Mouse (Mus musculus): ENCODE measurements at regions not wholly inside any gene's neighbourhood (a gene's known extent, or its start where the extent isn't known, plus 50 kb on each side); places are given as distances from the start of the nearest gene placed in this dataset.

- H3K4me3 ChIP-seq (ENCODE audit: insufficient read depth, low read length) = no peak overlapping the region
- no peaks in the 10 kb centered on the region for H3K4me1 ChIP-seq (ENCODE audit: control insufficient read depth, insufficient read depth, low read length)
- no peak overlapping the region for H3K27ac ChIP-seq (ENCODE audit: insufficient read depth, low read length)
- TF ChIP-seq POLR2A (IDR thresholded peaks at IDR 0.05; ENCODE audit: low read depth, low read length) (no peak), CTCF (IDR thresholded peaks at IDR 0.05; ENCODE audit: borderline replicate concordance, insufficient read depth, low read length) (no peak)
Observed at GRCm38 (mm10) chrX:105346420-105346819, 153.2 kb upstream of the Cypt2 start.

GRCm38 (mm10) chrX:105366284-105366683, 133.3 kb upstream of the Cypt2 start:
- Histone ChIP-seq H3K27ac (ENCODE audit: insufficient read depth, low read length) (no peak overlapping the region), H3K4me1 (ENCODE audit: control insufficient read depth, insufficient read depth, low read length) (no peaks in the 10 kb centered on the region), H3K4me3 (ENCODE audit: insufficient read depth, low read length) (no peak overlapping the region)
- TF ChIP-seq CTCF (IDR thresholded peaks at IDR 0.05; ENCODE audit: borderline replicate concordance, insufficient read depth, low read length) = no peak
- no peak for TF ChIP-seq POLR2A (IDR thresholded peaks at IDR 0.05; ENCODE audit: low read depth, low read length)

GRCm38 (mm10) chrX:105367979-105368378, 131.6 kb upstream of the Cypt2 start:
- Histone ChIP-seq H3K4me3 (ENCODE audit: insufficient read depth, low read length) (no peak overlapping the region), H3K27ac (ENCODE audit: insufficient read depth, low read length) (no peak overlapping the region), H3K4me1 (ENCODE audit: control insufficient read depth, insufficient read depth, low read length) (no peaks in the 10 kb centered on the region)
- TF ChIP-seq CTCF (IDR thresholded peaks at IDR 0.05; ENCODE audit: borderline replicate concordance, insufficient read depth, low read length) (no peak), POLR2A (IDR thresholded peaks at IDR 0.05; ENCODE audit: low read depth, low read length) (no peak)

DNA sequence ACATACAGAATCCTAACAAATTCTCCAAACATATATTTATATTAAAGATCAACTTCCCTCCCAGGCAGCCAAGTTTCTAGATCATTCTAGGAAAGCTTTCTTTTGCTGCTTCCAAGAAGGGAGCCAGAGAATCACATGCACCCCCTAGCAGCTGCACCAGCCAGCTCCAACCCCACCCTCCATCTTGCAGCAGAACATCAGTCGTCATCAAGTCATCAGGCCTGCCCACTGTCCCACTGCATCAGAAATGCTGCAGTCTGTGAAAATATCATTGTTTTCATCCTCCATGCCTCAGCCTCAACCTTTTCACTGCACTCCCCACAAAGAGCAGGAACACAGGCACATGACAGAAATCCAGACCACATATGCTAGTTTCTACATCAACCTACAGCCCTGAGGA, 109.1 kb upstream of the Cypt2 start:
- Histone ChIP-seq H3K27ac (ENCODE audit: insufficient read depth, low read length) (no peak overlapping the region), H3K4me3 (ENCODE audit: insufficient read depth, low read length) (no peak overlapping the region), H3K4me1 (ENCODE audit: control insufficient read depth, insufficient read depth, low read length) (no peaks in the 10 kb centered on the region)
- TF ChIP-seq CTCF (IDR thresholded peaks at IDR 0.05; ENCODE audit: borderline replicate concordance, insufficient read depth, low read length) (no peak), POLR2A (IDR thresholded peaks at IDR 0.05; ENCODE audit: low read depth, low read length) (no peak)

- Histone ChIP-seq H3K27ac (ENCODE audit: insufficient read depth, low read length) (no peak overlapping the region), H3K4me1 (ENCODE audit: control insufficient read depth, insufficient read depth, low read length) (no peaks in the 10 kb centered on the region), H3K4me3 (ENCODE audit: insufficient read depth, low read length) (no peak overlapping the region)
- TF ChIP-seq POLR2A (IDR thresholded peaks at IDR 0.05; ENCODE audit: low read depth, low read length) = no peak
Observed at GRCm38 (mm10) chrX:105391029-105391428, 108.5 kb upstream of the Cypt2 start.

DNA sequence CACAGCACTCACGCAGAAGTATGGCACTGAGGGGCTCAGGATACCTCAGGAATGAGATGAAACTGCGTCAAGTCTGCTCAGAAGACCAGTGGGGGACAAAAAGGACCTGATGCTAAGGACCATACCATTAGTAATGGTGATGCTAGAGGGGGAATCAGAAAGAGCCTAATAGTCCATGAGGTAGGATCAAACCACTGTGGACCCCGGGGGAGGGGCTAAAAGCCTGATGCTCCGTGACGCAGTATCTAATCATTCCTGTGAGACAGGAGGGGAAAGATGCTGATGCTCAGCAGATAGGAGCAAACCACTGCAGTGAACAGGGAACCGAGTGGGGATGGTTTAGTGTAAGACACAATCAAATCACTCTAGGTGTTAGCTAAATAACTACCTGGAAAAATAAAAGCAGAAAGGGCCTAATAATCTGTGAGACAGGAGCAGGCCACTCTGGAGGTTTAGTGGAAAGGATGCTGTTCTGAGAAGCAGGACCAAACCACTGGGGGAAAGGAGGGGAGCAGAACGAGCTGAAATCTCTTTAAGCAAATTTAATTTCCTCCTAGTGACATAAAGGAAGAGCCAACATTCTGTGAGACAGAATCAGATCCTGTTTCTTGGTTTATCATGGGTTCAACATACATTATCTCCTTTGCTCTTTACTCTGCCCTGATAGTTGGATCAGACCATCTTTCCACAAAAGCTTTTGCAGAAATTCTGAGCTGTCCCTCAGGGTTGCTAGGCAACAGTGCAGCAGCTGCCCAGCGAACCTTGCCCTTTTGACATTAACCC, 107.7 kb upstream of the Cypt2 start:
- Histone ChIP-seq H3K4me1 (ENCODE audit: control insufficient read depth, insufficient read depth, low read length) (no peaks in the 10 kb centered on the region), H3K4me3 (ENCODE audit: insufficient read depth, low read length) (no peak overlapping the region), H3K27ac (ENCODE audit: insufficient read depth, low read length) (no peak overlapping the region)
- TF ChIP-seq POLR2A (IDR thresholded peaks at IDR 0.05; ENCODE audit: low read depth, low read length) (no peak), CTCF (IDR thresholded peaks at IDR 0.05; ENCODE audit: borderline replicate concordance, insufficient read depth, low read length) (no peak)

- TF ChIP-seq CTCF (IDR thresholded peaks at IDR 0.05; ENCODE audit: borderline replicate concordance, insufficient read depth, low read length) (no peak), POLR2A (IDR thresholded peaks at IDR 0.05; ENCODE audit: low read depth, low read length) (no peak)
- no peaks in the 10 kb centered on the region for H3K4me1 ChIP-seq (ENCODE audit: control insufficient read depth, insufficient read depth, low read length)
- H3K4me3 ChIP-seq (ENCODE audit: insufficient read depth, low read length) = no peak overlapping the region
- peak overlapping the region; percentile 40; the same call in 1 of the 2 replicates for H3K27ac ChIP-seq (ENCODE audit: insufficient read depth, low read length)
Observed at GRCm38 (mm10) chrX:105393259-105393658, 106.3 kb upstream of the Cypt2 start.

GRCm38 (mm10) chrX:105413351-105413750, 86.2 kb upstream of the Cypt2 start:
- TF ChIP-seq CTCF (IDR thresholded peaks at IDR 0.05; ENCODE audit: borderline replicate concordance, insufficient read depth, low read length) (no peak), POLR2A (IDR thresholded peaks at IDR 0.05; ENCODE audit: low read depth, low read length) (no peak)

DNA sequence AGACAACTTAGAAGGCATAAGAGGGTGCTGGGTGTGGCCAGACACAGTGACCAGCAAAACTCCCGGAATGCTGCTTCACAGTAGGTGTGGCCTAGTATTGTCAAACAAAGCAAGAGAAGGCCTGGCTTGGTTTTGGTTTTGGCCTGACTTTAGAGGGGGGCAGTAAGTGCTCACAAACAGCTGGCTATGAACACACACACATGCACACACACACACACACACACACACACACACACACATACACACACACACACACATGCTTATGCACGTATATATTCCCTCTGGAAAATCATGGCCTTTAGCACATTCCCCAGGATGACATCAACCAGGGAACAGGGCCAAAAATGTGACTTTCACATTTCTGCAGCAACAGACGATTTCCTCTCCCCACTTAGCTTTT, 78.6 kb upstream of the Cypt2 start:
- Histone ChIP-seq H3K4me1 (ENCODE audit: control insufficient read depth, insufficient read depth, low read length) (no peaks in the 10 kb centered on the region), H3K4me3 (ENCODE audit: insufficient read depth, low read length) (no peak overlapping the region), H3K27ac (ENCODE audit: insufficient read depth, low read length) (peak overlapping the region; percentile 18)
- no peak for TF ChIP-seq CTCF (IDR thresholded peaks at IDR 0.05; ENCODE audit: borderline replicate concordance, insufficient read depth, low read length)
- no peak for TF ChIP-seq POLR2A (IDR thresholded peaks at IDR 0.05; ENCODE audit: low read depth, low read length)

More at GRCm38 (mm10) chrX:105413351-105413750, 86.2 kb upstream of the Cypt2 start:
- H3K4me3 ChIP-seq (ENCODE audit: insufficient read depth, low read length) = no peak overlapping the region
- no peaks in the 10 kb centered on the region for H3K4me1 ChIP-seq (ENCODE audit: control insufficient read depth, insufficient read depth, low read length)
- no peak overlapping the region for H3K27ac ChIP-seq (ENCODE audit: insufficient read depth, low read length)

Data from embryonic fibroblast, embryonic 13.5 days (primary cell).